In genomic region chr3:144467521-144467920, GRCm38 (mm10) we compare ENCODE assay signal across 10 mouse cellular contexts.
DNase-seq lines count a peak whose midpoint lies in the region; TF ChIP-seq lines count a peak whose summit lies in the region.
"Had no signal": no experiment of that assay in that cellular context is flagged by ENCODE, and none has a peak within 500 bp of the region (broad histone marks: within the 10 kb centered on the region; RNA-seq: fewer than 3 reads in every experiment).

No protein-coding gene starts in this region.

- peak; percentile 62 for TF ChIP-seq CTCF in heart, adult 2 months (IDR thresholded peaks at IDR 0.05)

- H3K36me3 ChIP-seq in heart, adult 2 months (ENCODE audit: control insufficient read depth, insufficient read depth, low read length) = no peaks in the 10 kb centered on the region

- DNase-seq in heart, adult 2 months = no peak
- DNase-seq in heart, adult 9 months (ENCODE audit: low spot score in 2 of 2) = no peak
- DNase-seq in thymus, postnatal 4 days = peak; percentile 22
- DNase-seq in thymus, adult 18-20 months = no peak
- peak; percentile 46 for DNase-seq in embryo, embryonic 10.5 days (ENCODE audit: low spot score)
- no peak for DNase-seq in ovary, postnatal 10 days (ENCODE audit: low spot score)
- no peak for DNase-seq in heart, adult 18-20 months
- no peak for DNase-seq in heart, postnatal 14 days

- 66% methylated on average over 10 of the region's 10 CpGs for WGBS in heart, adult 2 months

- no peak for TF ChIP-seq POLR2A in heart, adult 2 months (IDR thresholded peaks at IDR 0.05; ENCODE audit: insufficient read depth, low read depth, low read length)

- H3K4me3 ChIP-seq in heart, adult 2 months = no peak overlapping the region
- H3K4me3 ChIP-seq: forebrain, embryonic 10.5 days; limb, embryonic 15.5 days had no signal

- no peaks in the 10 kb centered on the region for H3K4me1 ChIP-seq in heart, adult 2 months (ENCODE audit: control insufficient read depth, insufficient read depth, low read length)

- H3K9ac ChIP-seq in heart, adult 2 months (ENCODE audit: low read depth, low read length) = no peak overlapping the region
- H3K9ac ChIP-seq: limb, embryonic 15.5 days had no signal

- H3K79me2 ChIP-seq in heart, adult 2 months (replicated peaks; ENCODE audit: control insufficient read depth, insufficient read depth, low read length) = no peaks in the 10 kb centered on the region; the same call in 1 of the 2 replicates

- no peak overlapping the region for H3K27ac ChIP-seq in heart, adult 2 months
- H3K27ac ChIP-seq: forebrain, embryonic 10.5 days; limb, embryonic 15.5 days had no signal

- H3K27me3 ChIP-seq in heart, adult 2 months (ENCODE audit: control insufficient read depth, insufficient read depth, low read length) = no peaks in the 10 kb centered on the region
- H3K27me3 ChIP-seq: limb, embryonic 15.5 days had no signal

- intact Hi-C loops in heart, adult 2 months (cut with DNase I) = no loop called here
- intact Hi-C loops in heart, postnatal 14 days (cut with DNase I) = no loop called here

- TF ChIP-seq EP300 in heart, adult 2 months (IDR thresholded peaks at IDR 0.05; ENCODE audit: insufficient read depth, low read depth, low read length) = no peak

Comparison
In these comparisons a context has a peak if more than half of its experiments do, and no peak if none do; other contexts are left out.
1. DNase-seq: peak in thymus, postnatal 4 days (single experiment) and embryo, embryonic 10.5 days (single experiment); none in heart, adult 2 months (0 of 2), heart, adult 9 months (0 of 2), thymus, adult 18-20 months (0 of 2), ovary, postnatal 10 days (single experiment), heart, adult 18-20 months (0 of 2) and heart, postnatal 14 days (0 of 2).